Mouse (Mus musculus) limb, embryonic 11.5 days (tissue): ENCODE measurements around the gene Olfr1394. TPM values are rescaled to one million over a fixed set of nuclear protein-coding genes. Genes with fewer than 3 reads are reported as not detected.

ENCODE experiments used
- ATAC-seq: fragments of 200-750 bp; cut with Nextera tagmentation; 2 replicates; pipeline ENCODE4 v1.8.0; 2017; ENCODE audit warnings: low read depth; ENCODE audit not compliant: insufficient number of reproducible peaks, low FRiP score, low TSS enrichment
- DNase-seq: peaks from one replicate; pipeline ENCODE4 v3.0.0-alpha.2; 2015; ENCODE audit warnings: low spot score
- H3K27ac ChIP-seq: fragments of 300-500 bp; sonication (generic); replicated peaks from 2 replicates; pipeline ENCODE4 v1.5.1; 2014; ENCODE audit warnings: low read depth, mild to moderate bottlenecking, low read length
- H3K27me3 ChIP-seq: fragments of 300-500 bp; sonication (generic); 2 replicates; pipeline ENCODE4 v1.6.1; 2014; ENCODE audit warnings: mild to moderate bottlenecking, low read length, mixed read lengths; ENCODE audit not compliant: control insufficient read depth, insufficient read depth
- H3K36me3 ChIP-seq: fragments of 300-500 bp; sonication (generic); 2 replicates; pipeline ENCODE4 v1.6.1; 2014; ENCODE audit warnings: mild to moderate bottlenecking, low read length, moderate library complexity, mixed read lengths; ENCODE audit not compliant: control insufficient read depth, insufficient read depth
- H3K4me1 ChIP-seq: fragments of 300-500 bp; sonication (generic); 2 replicates; pipeline ENCODE4 v1.6.1; 2014; ENCODE audit warnings: low read length, mixed read lengths; ENCODE audit not compliant: control insufficient read depth, insufficient read depth
- H3K4me2 ChIP-seq: fragments of 300-500 bp; sonication (generic); 2 replicates; pipeline ENCODE4 v1.6.1; 2014; ENCODE audit warnings: low read depth, mild to moderate bottlenecking, moderate library complexity; ENCODE audit not compliant: severe bottlenecking
- H3K4me3 ChIP-seq: fragments of 300-500 bp; sonication (generic); 2 replicates; pipeline ENCODE4 v1.5.1; 2014; ENCODE audit warnings: low read depth, low read length
- H3K9ac ChIP-seq: fragments of 300-500 bp; sonication (generic); 2 replicates; pipeline ENCODE4 v1.6.1; 2014; ENCODE audit warnings: mild to moderate bottlenecking, low read length
- H3K9me3 ChIP-seq: fragments of 300-500 bp; sonication (generic); 2 replicates; pipeline ENCODE4 v1.6.1; 2016; ENCODE audit warnings: low read length; ENCODE audit not compliant: control insufficient read depth
- WGBS: fragments of 180-500 bp; shearing (Covaris S2); extraction: QIAGEN DNeasy Blood & Tissue Kit; methylation state at CpG from one replicate; pipeline ENCODE4 v1.1.7; 2014; 5-methylcytosine and 5-hydroxymethylcytosine counted together
- polyA plus RNA-seq: library from polyadenylated mRNA; unstranded; fragments of >200 nt; fragmentation: Nextera tagmentation; extraction: Ambion mirVana; gene quantifications from 2 replicates; pipeline ENCODE4 v1.2.1, GENCODE M21; 2014

Olfr1394 gene
- not detected in 2 replicates for polyA plus RNA-seq

DNA sequence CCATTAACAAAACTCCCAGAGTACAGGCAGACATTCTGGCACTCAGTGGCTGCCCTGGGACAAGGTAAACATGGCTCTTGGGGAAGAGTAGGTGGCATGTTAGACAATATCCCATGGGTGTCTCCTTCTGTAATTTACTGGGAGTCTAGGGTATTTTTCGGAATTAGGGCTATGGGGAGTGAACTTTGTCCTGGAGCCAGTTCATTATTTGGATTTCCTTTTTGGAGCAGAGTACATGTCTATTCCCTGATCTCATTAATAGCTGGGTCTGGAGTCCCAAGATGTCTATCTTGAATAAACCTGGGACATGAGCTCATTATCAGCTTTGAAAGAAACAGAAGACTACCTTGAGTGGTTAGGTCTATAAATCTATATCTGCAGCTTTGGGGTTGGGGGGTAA, at the start of gene Olfr1394:
Gene Olfr1394 (plus strand): TSS at position 301 of the 400 bp plus-strand sequence.
- no peaks in the 10 kb centered on the region for H3K4me1 ChIP-seq
- 94% methylated on average over 1 of the region's 1 CpGs for WGBS
- H3K9ac ChIP-seq, result no peak within 1 kb of the TSS
- DNase-seq (no peak), ATAC-seq (no peak)
- H3K27ac ChIP-seq, result no peak within 1 kb of the TSS
- no peaks in the 10 kb centered on the region for H3K36me3 ChIP-seq
- H3K4me3 ChIP-seq, result no peak within 1 kb of the TSS
- no peaks in the 10 kb centered on the region for H3K27me3 ChIP-seq
- H3K4me2 ChIP-seq, result no peak within 1 kb of the TSS
- no peaks in the 10 kb centered on the region for H3K9me3 ChIP-seq

DNA sequence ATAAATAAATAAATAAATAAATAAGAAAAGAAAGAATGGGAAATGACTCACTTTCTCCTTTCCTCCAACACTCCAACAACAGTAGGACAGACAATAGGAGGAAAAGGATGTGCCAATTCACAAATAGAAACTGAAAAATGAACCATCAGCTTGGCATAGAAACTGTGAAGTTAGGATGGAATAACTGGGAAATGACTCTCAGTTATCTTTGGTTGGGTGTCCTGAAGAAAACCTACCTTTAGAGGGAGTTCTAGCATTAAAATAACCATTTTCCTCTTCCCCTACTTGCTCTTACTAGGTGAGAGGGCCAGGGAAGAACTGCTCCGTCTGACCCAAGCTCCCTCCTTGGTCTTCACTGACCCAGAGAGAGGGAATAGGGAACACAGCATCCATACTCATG, 48.4 kb upstream of the Olfr1394 start:
- ATAC-seq (no peak), DNase-seq (no peak)
- no peaks in the 10 kb centered on the region for H3K36me3 ChIP-seq
- H3K27me3 ChIP-seq, result no peaks in the 10 kb centered on the region
- H3K9ac ChIP-seq, result no peak overlapping the region
- H3K4me2 ChIP-seq, result no peak overlapping the region
- H3K4me3 ChIP-seq, result no peak overlapping the region
- no peaks in the 10 kb centered on the region for H3K9me3 ChIP-seq
- WGBS, result 76% methylated on average over 1 of the region's 1 CpGs
- H3K4me1 ChIP-seq, result no peaks in the 10 kb centered on the region
- H3K27ac ChIP-seq, result no peak overlapping the region

DNA sequence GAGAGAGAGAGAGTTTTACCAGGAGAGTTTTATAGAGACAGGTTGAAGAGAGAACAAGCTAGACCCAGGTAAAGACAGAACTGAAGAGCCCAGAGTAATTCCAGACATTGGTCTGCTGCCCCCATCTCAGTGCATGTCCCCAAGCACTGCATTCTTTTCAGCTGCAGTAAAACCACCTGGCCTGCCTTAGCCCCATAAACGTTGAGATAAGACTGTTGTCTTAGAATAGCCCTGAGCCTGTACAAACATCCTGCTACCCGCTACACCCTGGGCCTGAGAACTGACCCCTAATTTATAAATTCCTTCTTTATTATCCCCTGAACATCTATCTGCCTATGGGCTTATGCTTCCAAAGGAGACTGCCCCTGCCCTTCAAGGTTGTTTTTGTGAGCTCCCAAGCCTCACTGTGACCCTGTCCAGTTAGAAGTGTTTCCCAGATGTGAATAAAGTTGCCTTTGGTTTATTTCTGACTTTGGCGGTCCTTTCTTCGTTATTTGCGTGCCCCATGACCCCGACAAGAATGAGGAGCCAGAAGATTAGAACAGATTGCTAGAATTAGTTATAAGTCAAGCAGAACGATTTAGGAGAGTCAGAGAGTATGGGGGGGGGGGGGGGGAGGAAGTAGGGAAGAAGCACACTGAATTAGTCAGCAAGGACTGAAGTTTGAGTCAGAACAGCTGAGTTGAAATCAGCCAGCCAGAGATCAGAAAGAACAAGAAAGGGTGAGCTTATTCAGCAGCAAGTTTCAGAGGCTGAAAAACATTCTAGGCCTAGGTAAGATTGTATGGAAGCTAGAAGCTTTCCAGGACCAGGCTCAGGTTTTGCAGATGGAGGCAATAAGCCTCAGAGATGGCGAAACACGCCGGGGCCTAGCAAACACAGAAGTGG, 46.3 kb upstream of the Olfr1394 start:
- H3K4me1 ChIP-seq, result no peaks in the 10 kb centered on the region
- DNase-seq, result no peak
- WGBS, result 56% methylated on average over 10 of the region's 10 CpGs

DNA sequence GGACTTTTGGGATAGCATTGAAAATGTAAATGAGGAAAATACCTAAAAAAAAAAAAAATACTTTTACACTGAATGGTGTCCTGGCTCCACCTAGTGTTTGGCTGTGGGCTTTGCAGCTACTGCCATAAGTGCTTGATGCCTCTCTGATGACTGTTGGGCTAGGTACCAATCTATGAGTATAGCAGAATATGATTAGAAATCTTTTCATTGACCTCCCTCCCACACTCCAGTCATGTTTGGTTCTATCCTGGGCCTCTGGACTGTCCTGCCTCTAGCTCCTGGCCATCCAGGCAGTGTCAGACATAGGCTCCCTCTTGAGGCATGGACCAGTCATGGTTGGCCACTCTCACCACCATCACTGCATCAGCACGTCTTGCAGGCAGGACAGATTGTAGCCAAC, 45.3 kb upstream of the Olfr1394 start:
- ATAC-seq (no peak), DNase-seq (peak; percentile 47)
- Histone ChIP-seq H3K9me3 (no peaks in the 10 kb centered on the region), H3K9ac (no peak overlapping the region), H3K4me2 (no peak overlapping the region), H3K4me3 (no peak overlapping the region), H3K27me3 (no peaks in the 10 kb centered on the region), H3K36me3 (no peaks in the 10 kb centered on the region), H3K27ac (no peak overlapping the region), H3K4me1 (no peaks in the 10 kb centered on the region)
- WGBS, result 19% methylated on average over 1 of the region's 1 CpGs

More for the DNA sequence above, 46.3 kb upstream of the Olfr1394 start:
- no peak overlapping the region for H3K4me3 ChIP-seq
- H3K36me3 ChIP-seq, result no peaks in the 10 kb centered on the region
- no peaks in the 10 kb centered on the region for H3K27me3 ChIP-seq
- H3K4me2 ChIP-seq, result no peak overlapping the region
- no peaks in the 10 kb centered on the region for H3K9me3 ChIP-seq
- no peak overlapping the region for H3K9ac ChIP-seq
- ATAC-seq, result no peak
- H3K27ac ChIP-seq, result no peak overlapping the region

DNA sequence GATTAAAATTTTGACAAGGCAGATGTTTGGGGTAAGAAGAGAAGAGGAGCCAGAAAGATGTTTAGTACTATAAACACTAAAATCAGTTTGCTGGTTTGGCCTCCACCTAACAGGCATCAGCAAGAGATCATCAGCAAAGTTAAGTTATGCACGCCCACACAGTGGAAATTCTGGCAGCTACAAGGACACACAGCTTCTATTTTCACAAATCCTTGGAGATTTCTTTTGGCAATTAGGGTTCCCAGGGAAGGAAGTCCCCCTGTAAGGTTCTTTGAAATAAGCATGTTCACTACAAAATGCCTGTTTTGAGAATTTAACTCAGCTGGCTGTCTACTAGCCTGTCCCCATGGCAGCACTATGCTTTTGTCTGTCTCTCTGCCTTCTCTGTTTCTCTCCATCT, 43.2 kb upstream of the Olfr1394 start:
- Histone ChIP-seq H3K36me3 (no peaks in the 10 kb centered on the region), H3K9me3 (no peaks in the 10 kb centered on the region), H3K9ac (no peak overlapping the region), H3K4me1 (no peaks in the 10 kb centered on the region), H3K27me3 (no peaks in the 10 kb centered on the region), H3K4me3 (no peak overlapping the region), H3K4me2 (no peak overlapping the region), H3K27ac (no peak overlapping the region)
- ATAC-seq (no peak), DNase-seq (no peak)
- 75% methylated on average over 1 of the region's 1 CpGs for WGBS

DNA sequence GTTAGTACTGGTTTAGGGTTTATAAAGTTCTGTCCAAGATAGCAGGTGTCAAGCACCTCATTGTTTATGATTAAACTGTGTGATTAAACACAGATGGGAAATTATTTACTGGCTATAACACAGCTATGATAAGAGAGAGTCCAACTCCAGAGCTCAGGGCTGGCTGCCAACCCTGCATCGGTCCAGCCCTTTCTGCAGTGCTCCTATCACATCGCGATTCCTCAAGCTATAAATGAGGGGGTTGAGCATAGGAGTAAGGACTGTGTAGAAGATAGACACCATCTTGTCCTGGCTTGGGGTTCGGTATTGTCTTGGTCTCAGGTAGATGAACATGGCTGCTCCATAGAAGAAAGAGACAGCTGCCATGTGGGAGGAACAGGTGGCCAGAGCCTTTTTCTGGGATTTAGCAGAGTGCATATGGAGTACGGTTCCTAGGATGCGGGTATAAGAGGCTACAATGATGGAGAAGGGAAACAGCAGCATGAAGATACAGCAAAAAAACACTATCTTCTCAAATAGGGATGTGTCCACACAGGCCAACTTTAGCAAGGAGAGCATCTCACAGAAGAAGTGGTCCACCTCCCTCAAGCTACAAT, 41.5 kb upstream of the Olfr1394 start:
- DNase-seq (no peak), ATAC-seq (no peak)
- H3K9me3 ChIP-seq, result no peaks in the 10 kb centered on the region

DNA sequence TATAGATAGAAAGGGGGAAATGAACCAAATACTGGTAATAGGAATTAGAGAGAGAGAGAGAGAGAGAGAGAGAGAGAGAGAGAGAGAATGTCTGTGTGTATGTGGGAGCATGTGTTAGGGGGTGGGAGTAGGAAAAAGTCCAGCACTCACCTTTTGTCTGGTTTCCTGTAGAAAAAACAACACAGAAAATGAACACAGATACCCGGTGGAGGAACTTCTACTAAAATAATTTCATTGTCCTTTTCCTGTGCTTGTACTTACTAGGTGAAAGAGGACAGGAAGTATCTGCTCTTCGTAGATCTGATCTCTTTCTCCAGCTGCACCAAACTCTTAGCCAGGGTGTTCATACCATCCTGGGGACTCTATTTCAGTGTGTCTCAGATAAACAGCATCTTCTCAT, 40.0 kb upstream of the Olfr1394 start:
- no peaks in the 10 kb centered on the region for H3K27me3 ChIP-seq
- no peak overlapping the region for H3K4me3 ChIP-seq
- no peaks in the 10 kb centered on the region for H3K36me3 ChIP-seq
- no peak overlapping the region for H3K9ac ChIP-seq
- no peak overlapping the region for H3K4me2 ChIP-seq
- 75% methylated on average over 2 of the region's 2 CpGs for WGBS
- no peak overlapping the region for H3K27ac ChIP-seq
- ATAC-seq (no peak), DNase-seq (no peak)
- no peaks in the 10 kb centered on the region for H3K9me3 ChIP-seq
- no peaks in the 10 kb centered on the region for H3K4me1 ChIP-seq

More for the DNA sequence above, 41.5 kb upstream of the Olfr1394 start:
- Histone ChIP-seq H3K4me3 (no peak overlapping the region), H3K27ac (no peak overlapping the region), H3K9ac (no peak overlapping the region), H3K4me1 (no peaks in the 10 kb centered on the region), H3K4me2 (no peak overlapping the region), H3K27me3 (no peaks in the 10 kb centered on the region), H3K36me3 (no peaks in the 10 kb centered on the region)
- 84% methylated on average over 6 of the region's 6 CpGs for WGBS

DNA sequence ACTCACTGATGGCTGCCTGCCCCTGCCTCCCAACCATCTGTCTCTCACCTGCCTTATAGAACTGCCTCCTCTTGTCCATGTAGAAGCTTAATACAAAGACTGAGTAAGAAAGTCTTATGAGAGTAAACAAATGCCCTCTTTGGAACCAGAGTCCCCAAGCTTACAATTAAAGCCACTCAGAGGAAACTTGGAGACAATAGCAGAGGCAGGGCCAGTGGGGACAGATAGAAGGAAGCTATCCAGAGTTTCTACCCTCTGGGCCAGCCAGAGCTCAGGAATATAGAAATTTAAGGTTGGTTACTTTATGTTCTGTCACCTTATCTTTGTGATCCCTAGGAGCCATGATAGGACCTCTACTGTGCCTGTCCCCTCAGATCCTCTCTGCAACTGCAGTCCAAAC, 39.4 kb upstream of the Olfr1394 start, which contains the start of gene Olfr1396:
Gene Olfr1396 (minus strand): TSS at position 101 of the 400 bp plus-strand sequence.
- ATAC-seq, result no peak
- Histone ChIP-seq H3K4me1 (no peaks in the 10 kb centered on the region), H3K36me3 (no peaks in the 10 kb centered on the region), H3K4me3 (no peak within 1 kb of the TSS), H3K9me3 (no peaks in the 10 kb centered on the region), H3K9ac (no peak within 1 kb of the TSS), H3K27ac (no peak within 1 kb of the TSS), H3K4me2 (no peak within 1 kb of the TSS), H3K27me3 (no peaks in the 10 kb centered on the region)
- no peak for DNase-seq
